Mouse (Mus musculus) spleen, adult 2 months (tissue): Measurements from ENCODE around the gene Lmcd1.

Experiments
- CTCF ChIP-seq: fragments of 200-500 bp; IDR thresholded peaks from 2 replicates; pipeline ENCODE4 v1.5.1; 2011; ENCODE audit warnings: mild to moderate bottlenecking, inconsistent platforms; ENCODE audit not compliant: insufficient read depth, insufficient read length, insufficient replicate concordance; ENCODE audit errors: extremely low read depth
- POLR2A ChIP-seq: fragments of 200-500 bp; IDR thresholded peaks from 2 replicates; pipeline ENCODE4 v1.6.1; 2011; ENCODE audit warnings: low read depth, low read length, inconsistent platforms

DNA sequence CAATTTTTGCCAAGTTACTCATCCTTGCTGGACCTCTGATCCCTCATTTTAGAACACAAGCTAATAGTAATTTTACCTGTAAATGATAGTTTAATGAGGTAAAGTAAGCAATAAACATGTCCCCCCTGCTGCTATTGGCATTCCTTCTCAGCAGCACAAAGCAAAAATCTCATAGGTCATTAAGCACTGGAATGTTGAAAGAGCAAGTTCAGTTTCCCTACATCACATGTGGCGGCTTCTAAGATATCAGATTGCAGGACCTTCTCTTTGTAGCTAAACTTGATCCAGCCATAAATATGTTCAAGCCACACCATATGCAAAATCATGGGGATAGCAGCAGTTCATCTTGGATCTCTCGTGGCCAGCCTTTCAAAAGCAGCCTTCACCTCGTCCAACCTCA lies 7.4 kb downstream of the Lmcd1 start:
- TF ChIP-seq CTCF: no peak
- TF ChIP-seq POLR2A: no peak
